ENCODE assay signal across 11 mouse cellular contexts in the genomic region with DNA sequence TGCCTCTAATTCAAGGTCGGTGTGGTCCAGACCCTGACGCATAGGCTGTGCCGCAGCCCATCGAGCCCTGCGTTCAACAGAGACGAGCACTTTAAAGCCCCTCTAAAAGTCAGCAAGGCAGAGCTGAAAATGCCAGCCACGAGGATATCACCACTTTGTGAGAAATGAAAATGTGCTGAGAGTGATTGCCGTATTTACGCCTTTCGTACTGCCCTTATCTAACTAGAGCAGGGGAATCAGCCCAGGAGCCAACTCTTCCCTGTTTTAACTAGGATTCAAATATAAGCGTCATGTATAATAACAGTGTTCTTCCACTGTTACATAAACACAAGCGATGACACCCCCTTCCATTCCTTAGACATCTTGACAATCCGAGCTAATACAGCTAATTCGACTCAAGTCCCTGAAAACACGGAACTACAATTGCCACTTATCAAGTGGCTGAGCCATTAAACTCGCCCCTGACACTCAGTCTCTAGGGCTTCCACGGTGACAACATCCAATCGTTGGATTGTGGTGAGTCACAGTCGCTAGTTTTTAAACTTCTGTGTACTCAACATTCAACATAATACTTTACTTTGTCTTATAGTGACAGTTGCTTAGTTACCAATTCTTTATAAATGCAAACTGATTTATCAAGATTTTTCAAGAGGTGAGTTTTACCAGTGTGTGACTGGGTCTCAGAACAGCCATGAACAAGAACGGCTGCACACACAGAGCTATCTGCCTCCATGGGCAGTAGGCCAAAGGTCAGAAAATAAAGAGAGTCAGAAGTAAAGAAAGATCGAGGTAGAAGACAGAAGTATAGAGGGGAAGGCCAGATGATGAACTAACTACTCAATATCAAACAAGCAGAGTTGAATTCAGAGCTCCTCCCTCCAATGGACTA.
A peak's percentile ranks its signal among the peaks of the same experiment; 100 is the strongest.
DNase-seq lines count a peak whose midpoint lies in the region; ATAC-seq and TF ChIP-seq lines count a peak whose summit lies in the region.
"Had no signal": no experiment of that assay in that cellular context is flagged by ENCODE, and none has a peak within 500 bp of the region (broad histone marks: within the 10 kb centered on the region; RNA-seq: fewer than 3 reads in every experiment).

No protein-coding gene starts in this region.

- H3K4me3 ChIP-seq in forebrain, postnatal 0 days (ENCODE audit: low read depth, low read length), result no peak overlapping the region
- no peak overlapping the region for H3K4me3 ChIP-seq in forebrain, embryonic 16.5 days (replicated peaks; ENCODE audit: low read length)
- H3K4me3 ChIP-seq in kidney, embryonic 14.5 days (ENCODE audit: low read length), result no peak overlapping the region
- H3K4me3 ChIP-seq: forebrain, embryonic 12.5 days; hindbrain, embryonic 15.5 days had no signal

- H3K4me1 ChIP-seq in forebrain, postnatal 0 days (ENCODE audit: insufficient read depth), result peaks cover 11% of the 10 kb centered on the region; the same call in 1 of the 2 replicates
- H3K4me1 ChIP-seq in forebrain, embryonic 16.5 days (replicated peaks; ENCODE audit: control insufficient read depth, insufficient read depth, low read length), result peaks cover 7% of the 10 kb centered on the region; the same call in 1 of the 2 replicates
- H3K4me1 ChIP-seq in kidney, embryonic 14.5 days (ENCODE audit: control insufficient read depth, insufficient read depth, low read length), result peaks cover 6% of the 10 kb centered on the region; the same call in 1 of the 2 replicates

- TF ChIP-seq CTCF in forebrain, postnatal 0 days (IDR thresholded peaks at IDR 0.05; ENCODE audit: low read depth), result no peak

- no peak overlapping the region for H3K27ac ChIP-seq in forebrain, postnatal 0 days (ENCODE audit: low read depth, low read length)
- H3K27ac ChIP-seq in forebrain, embryonic 16.5 days (ENCODE audit: low read length), result no peak overlapping the region
- no peak overlapping the region for H3K27ac ChIP-seq in kidney, embryonic 14.5 days (ENCODE audit: low read depth, low read length)
- H3K27ac ChIP-seq: forebrain, embryonic 12.5 days; hindbrain, embryonic 15.5 days had no signal

- no peaks in the 10 kb centered on the region for H3K9me3 ChIP-seq in forebrain, postnatal 0 days (ENCODE audit: low read length)
- no peaks in the 10 kb centered on the region for H3K9me3 ChIP-seq in forebrain, embryonic 16.5 days (ENCODE audit: control insufficient read depth, low read length)
- H3K9me3 ChIP-seq in kidney, embryonic 14.5 days (ENCODE audit: control insufficient read depth, low read length), result no peaks in the 10 kb centered on the region
- H3K9me3 ChIP-seq: forebrain, embryonic 12.5 days; hindbrain, embryonic 15.5 days had no signal

- 62% methylated on average over 21 of the region's 21 CpGs for WGBS in forebrain, postnatal 0 days
- 70% methylated on average over 21 of the region's 21 CpGs for WGBS in forebrain, embryonic 16.5 days
- WGBS in kidney, embryonic 14.5 days, result 66% methylated on average over 21 of the region's 21 CpGs

- DNase-seq in forebrain, postnatal 0 days, result no peak
- DNase-seq in B cell, adult 2 months, result peak; percentile 51 to 61
- DNase-seq in retina, embryonic 14.5 days (ENCODE audit: low spot score), result no peak
- DNase-seq in adipocyte (ENCODE audit: low spot score), result no peak
- DNase-seq: heart, adult 18-20 months had no signal

- H3K36me3 ChIP-seq in forebrain, postnatal 0 days (ENCODE audit: insufficient read depth), result no peaks in the 10 kb centered on the region
- H3K36me3 ChIP-seq in forebrain, embryonic 16.5 days (ENCODE audit: control insufficient read depth, insufficient read depth), result no peaks in the 10 kb centered on the region
- H3K36me3 ChIP-seq in kidney, embryonic 14.5 days (ENCODE audit: control insufficient read depth, insufficient read depth, low read length), result no peaks in the 10 kb centered on the region
- H3K36me3 ChIP-seq: forebrain, embryonic 12.5 days; hindbrain, embryonic 15.5 days had no signal

- 0 out of 2 replicates have a peak, but pooled peaks have one; percentile 9 for ATAC-seq in forebrain, postnatal 0 days
- no peak for ATAC-seq in forebrain, embryonic 16.5 days
- ATAC-seq in granulocyte monocyte progenitor cell, adult 5-6 weeks (replicated peaks; ENCODE audit: poor library complexity, severe bottlenecking), result peak; percentile 20
- peak; percentile 33 for ATAC-seq in megakaryocyte progenitor cell, adult 5-6 weeks (replicated peaks; ENCODE audit: poor library complexity)
- ATAC-seq in kidney, embryonic 14.5 days (ENCODE audit: low FRiP score, low TSS enrichment), result no peak

- H3K9ac ChIP-seq in forebrain, postnatal 0 days, result no peak overlapping the region
- H3K9ac ChIP-seq in forebrain, embryonic 16.5 days (replicated peaks; ENCODE audit: low read depth, low read length), result no peak overlapping the region
- H3K9ac ChIP-seq in kidney, embryonic 14.5 days (ENCODE audit: low read depth, low read length), result no peak overlapping the region
- H3K9ac ChIP-seq: forebrain, embryonic 12.5 days; hindbrain, embryonic 15.5 days had no signal

- H3K4me2 ChIP-seq in forebrain, postnatal 0 days (ENCODE audit: low read depth), result no peak overlapping the region
- H3K4me2 ChIP-seq in forebrain, embryonic 16.5 days (ENCODE audit: low read length), result no peak overlapping the region
- no peak overlapping the region for H3K4me2 ChIP-seq in kidney, embryonic 14.5 days (replicated peaks; ENCODE audit: low read depth, low read length)
- H3K4me2 ChIP-seq: forebrain, embryonic 12.5 days; hindbrain, embryonic 15.5 days had no signal

- H3K27me3 ChIP-seq in forebrain, postnatal 0 days (ENCODE audit: insufficient read depth, low read length), result no peaks in the 10 kb centered on the region
- H3K27me3 ChIP-seq in forebrain, embryonic 16.5 days (replicated peaks; ENCODE audit: control insufficient read depth, insufficient read depth, low read length), result no peaks in the 10 kb centered on the region
- no peaks in the 10 kb centered on the region for H3K27me3 ChIP-seq in kidney, embryonic 14.5 days (ENCODE audit: control insufficient read depth, insufficient read depth, low read length)
- H3K27me3 ChIP-seq: forebrain, embryonic 12.5 days; hindbrain, embryonic 15.5 days had no signal

Comparison
In these comparisons a context has a peak if more than half of its experiments do, and no peak if none do; other contexts are left out.
1. ATAC-seq: peak in forebrain, postnatal 0 days (single experiment), granulocyte monocyte progenitor cell, adult 5-6 weeks (single experiment) and megakaryocyte progenitor cell, adult 5-6 weeks (single experiment); none in forebrain, embryonic 16.5 days (single experiment) and kidney, embryonic 14.5 days (single experiment).
2. DNase-seq: peak in B cell, adult 2 months (2 of 2); none in forebrain, postnatal 0 days (single experiment), retina, embryonic 14.5 days (single experiment) and adipocyte (single experiment).